Mouse (Mus musculus) adrenal gland, adult 18-20 months (tissue): ENCODE data around the gene Rnase13. TPM values are rescaled to one million over a fixed set of nuclear protein-coding genes. Genes with fewer than 3 reads are reported as not detected.

Experiments
- DNase-seq, 2 experiments: peaks; one replicate each; pipeline ENCODE4 v3.0.0; 2021 to 2022; ENCODE audit warnings: low spot score in 2 of 2
- total RNA-seq, 2 experiments: library from RNA; stranded (reverse); gene quantifications; 1 replicate in 1 of 2; 2 replicates in 1 of 2; pipeline ENCODE4 v1.2.3; 2021

Rnase13 gene
- total RNA-seq, 2 experiments from 2014 or later, result not detected

- DNase-seq, result no peak
These were observed 38.5 kb downstream of the Rnase13 start for GRCm38 (mm10) chr14:51884031-51884544.

- DNase-seq, result peak; percentile 59 to 61
These were observed 39.0 kb downstream of the Rnase13 start for GRCm38 (mm10) chr14:51883527-51884030.

- DNase-seq, result no peak
These were observed 45.1 kb downstream of the Rnase13 start for GRCm38 (mm10) chr14:51877517-51877916.

- peak; percentile 48 to 70 for DNase-seq
These were observed 50.8 kb downstream of the Rnase13 start for GRCm38 (mm10) chr14:51871741-51872140.

Other genes starting within 250 kb of the Rnase13 start
- not detected for gene Gm17079, start 227.3 kb downstream of the Rnase13 start, total RNA-seq
- not detected for gene Gm5800, start 205.6 kb downstream of the Rnase13 start, total RNA-seq
- gene Ang4, start 149.2 kb downstream of the Rnase13 start, total RNA-seq, result not detected
- gene AY358078, start 122.7 kb downstream of the Rnase13 start, total RNA-seq, result not detected
- not detected for gene Ear6, start 69.1 kb downstream of the Rnase13 start, total RNA-seq
- gene Mettl17, start 37.9 kb downstream of the Rnase13 start, total RNA-seq, result 10 to 100 TPM; 30.5 to 36.3 TPM
- 1 to 10 TPM in 1 of 2 experiments, under 1 TPM in 1; 0.56 to 1.3 TPM for gene Slc39a2, start 29.9 kb downstream of the Rnase13 start, total RNA-seq
- 100 to 1,000 TPM; 256 to 257 TPM for gene Ndrg2, start 8.6 kb downstream of the Rnase13 start, total RNA-seq
- gene Tppp2, start 4.3 kb downstream of the Rnase13 start, total RNA-seq, result not detected
- gene Arhgef40, start 61.9 kb upstream of the Rnase13 start, total RNA-seq, result 10 to 100 TPM; 37.8 to 39.7 TPM
- 1 to 10 TPM; 2.1 to 2.3 TPM for gene Tmem253, start 92.9 kb upstream of the Rnase13 start, total RNA-seq
- 10 to 100 TPM; 53.9 to 61.2 TPM for gene Zfp219, start 98.0 kb upstream of the Rnase13 start, total RNA-seq
- not detected for gene Olfr221, start 119.7 kb upstream of the Rnase13 start, total RNA-seq
- 100 to 1,000 TPM; 285 to 298 TPM for gene Hnrnpc, start 181.3 kb upstream of the Rnase13 start, total RNA-seq
- 1 to 10 TPM in 1 of 2 experiments, under 1 TPM in 1; 0.35 to 1.3 TPM for gene Rpgrip1, start 187.9 kb upstream of the Rnase13 start, total RNA-seq